Mouse (Mus musculus) cerebellum, adult 18-20 months (tissue): ENCODE measurements around the gene Prpf8.

ENCODE experiments used
- DNase-seq, 2 experiments: peaks; one replicate each; pipeline ENCODE4 v3.0.0; 2021

The Prpf8 gene

DNA sequence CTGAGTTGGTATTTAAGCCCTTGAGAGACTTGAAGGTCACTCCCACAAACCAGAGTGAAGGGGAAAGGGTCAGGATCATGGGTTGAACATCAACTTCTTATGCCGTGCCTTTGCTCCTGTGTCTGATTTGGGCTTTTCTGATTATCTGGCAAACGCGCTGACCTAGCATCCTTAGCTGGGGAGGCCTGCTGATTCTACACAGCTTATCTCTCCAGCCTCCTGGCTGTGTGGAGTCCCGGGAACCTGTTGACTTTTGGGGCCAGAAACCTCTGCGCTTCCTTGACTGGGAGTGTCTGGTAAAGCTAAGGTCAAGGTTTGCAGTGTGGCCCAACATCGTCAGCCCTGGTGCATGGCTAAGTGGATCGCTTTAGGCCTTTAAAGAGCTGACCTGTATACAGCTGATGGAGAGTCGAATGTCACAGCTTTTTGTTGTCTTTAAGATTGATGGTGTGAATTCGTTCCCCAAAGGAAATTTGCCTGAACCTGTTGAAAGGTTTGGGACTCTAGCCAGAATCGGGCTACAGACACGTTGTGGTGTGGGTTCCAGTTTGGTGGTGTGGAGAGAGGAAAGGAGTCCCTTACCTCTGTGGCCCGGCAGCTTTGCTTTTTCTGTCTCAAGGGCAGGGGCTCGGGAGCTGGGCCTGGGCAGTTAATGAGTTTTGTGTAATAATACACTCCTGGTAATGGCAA is 48.6 kb downstream of the Prpf8 start:
- peak; percentile 49 to 53 for DNase-seq

DNA sequence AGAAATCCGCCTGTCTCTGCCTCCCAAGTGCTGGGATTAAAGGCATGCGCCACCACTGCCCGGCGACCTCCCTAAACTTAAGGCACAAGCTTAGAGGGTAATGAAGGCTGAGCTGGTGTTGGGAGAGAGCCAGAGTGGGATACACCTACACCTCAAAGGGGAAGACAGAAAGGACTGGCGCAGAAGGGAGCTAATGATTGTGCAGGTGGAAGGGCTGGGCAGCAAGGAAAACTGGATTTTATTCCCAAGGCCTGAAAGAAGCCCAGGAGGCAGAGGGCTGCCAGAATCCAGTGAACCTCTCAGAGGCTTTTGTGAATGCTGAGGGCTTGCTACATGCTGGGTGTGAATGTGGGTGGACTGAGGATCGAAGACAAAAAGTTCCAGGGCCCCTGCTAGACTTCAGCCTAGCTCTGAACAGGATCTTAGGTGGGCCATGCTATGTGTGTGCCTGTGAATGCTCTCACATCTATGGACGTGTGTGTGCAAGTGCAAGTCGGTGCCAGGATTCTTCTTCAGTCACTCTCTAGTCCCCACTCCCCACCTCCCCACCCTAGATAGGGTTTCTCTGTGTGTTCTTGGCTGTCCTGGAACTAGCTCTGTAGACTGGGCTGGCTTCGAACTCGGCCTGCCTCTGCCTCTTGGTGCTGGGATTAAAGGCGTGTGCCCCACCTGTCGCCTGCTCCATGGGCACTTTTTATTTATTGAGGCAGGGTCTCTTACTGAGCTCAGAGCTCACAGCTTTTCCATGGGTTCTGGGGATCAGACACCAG is 49.8 kb downstream of the Prpf8 start:
- peak in 1 of 2 experiments; percentile 29 for DNase-seq

DNA sequence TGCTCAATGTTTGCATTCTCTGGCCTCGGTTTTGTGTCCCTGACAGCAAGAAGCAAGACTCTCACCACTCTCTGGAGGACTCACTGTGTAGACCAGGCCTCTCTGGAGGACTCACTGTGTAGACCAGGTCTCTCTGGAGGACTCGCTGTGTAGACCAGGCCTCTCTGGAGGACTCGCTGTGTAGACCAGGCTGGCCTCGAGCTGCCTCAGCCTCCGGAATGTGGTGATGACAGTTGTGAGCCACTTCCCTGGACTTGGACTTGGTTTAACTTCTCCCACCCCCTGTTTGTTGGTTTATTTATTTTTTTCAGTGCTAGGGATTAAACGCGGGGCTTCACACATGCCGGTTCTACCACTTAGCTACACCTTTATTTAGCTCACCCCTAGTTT is 50.4 kb downstream of the Prpf8 start:
- DNase-seq = no peak

GRCm38 (mm10) chr11:75537491-75538183 is 51.0 kb downstream of the Prpf8 start:
- DNase-seq = peak; percentile 71 to 72

DNA sequence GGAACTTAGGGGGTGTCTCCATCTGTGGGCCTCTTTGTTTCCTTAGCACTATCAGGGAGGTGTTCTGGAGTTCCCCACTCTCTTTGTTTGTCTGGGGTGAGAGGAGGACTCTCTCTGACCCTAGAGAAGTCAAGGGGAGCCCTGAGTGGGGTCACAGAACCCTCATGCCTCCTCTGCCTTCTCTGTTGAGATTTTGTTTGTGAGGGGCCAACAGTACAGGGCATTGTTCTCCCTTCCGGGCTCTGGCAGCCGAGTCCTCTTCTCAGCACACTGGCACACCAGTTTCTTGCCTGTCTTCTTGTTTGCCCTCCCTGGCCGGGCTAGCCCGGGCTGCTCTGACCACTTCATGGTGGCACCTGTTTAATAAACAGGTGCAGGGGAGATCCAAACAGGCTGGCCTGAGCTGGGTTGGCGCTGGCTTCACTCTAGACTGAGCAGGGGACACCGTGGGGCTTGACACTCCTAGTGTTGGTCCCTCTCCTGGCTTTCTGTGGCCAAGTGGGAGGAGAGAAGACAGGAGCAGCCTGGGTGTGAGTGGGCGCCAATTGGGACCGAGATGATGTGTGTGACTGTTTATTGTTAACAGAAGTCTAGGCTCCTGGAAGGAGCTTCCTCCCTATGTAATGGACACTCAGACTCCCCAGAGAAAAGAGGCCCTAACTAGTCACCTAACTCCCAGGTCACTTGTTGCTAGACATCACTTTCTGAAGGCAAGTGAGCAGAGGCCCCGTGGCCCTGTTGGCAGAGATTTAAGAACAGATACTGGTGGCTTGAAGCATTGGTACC is 51.8 kb downstream of the Prpf8 start:
- peak; percentile 42 to 47 for DNase-seq

DNA sequence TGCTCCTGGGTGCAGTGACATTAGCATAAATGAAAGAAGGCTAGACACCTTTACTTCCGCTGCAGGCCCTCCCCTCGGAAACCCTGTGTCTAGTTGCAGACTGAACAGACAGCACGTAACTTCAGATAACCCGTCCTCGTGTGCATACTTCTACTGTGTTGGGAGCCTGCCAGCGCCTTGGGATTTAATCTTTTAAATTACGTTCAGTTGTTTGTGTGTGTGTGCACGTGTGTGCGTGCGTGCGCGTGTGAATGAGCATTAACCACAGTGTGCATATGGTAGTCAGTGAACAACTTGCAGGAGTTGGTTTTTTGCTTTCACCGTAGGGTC is 52.3 kb downstream of the Prpf8 start:
- peak in 1 of 2 experiments; percentile 49 for DNase-seq

DNA sequence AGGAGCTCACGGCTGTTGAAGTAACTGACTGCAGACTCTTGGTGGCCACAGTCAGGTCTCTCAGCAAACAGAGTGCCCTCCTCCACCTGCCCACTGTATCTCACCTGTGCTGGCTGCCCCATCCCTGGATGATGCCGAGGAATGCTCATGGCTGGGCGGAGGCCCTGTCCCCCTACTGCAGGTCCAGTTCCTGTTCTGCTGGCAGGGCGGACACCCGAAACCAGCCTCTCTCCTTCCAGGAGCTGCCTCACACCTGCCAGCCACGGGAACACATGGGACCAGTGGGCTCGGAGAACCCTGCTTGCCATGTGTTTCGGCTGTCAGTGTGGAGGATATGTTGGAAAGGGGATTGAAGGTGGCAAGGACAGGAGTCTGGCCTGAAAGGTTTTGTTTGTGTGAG is 53.6 kb downstream of the Prpf8 start:
- no peak for DNase-seq

DNA sequence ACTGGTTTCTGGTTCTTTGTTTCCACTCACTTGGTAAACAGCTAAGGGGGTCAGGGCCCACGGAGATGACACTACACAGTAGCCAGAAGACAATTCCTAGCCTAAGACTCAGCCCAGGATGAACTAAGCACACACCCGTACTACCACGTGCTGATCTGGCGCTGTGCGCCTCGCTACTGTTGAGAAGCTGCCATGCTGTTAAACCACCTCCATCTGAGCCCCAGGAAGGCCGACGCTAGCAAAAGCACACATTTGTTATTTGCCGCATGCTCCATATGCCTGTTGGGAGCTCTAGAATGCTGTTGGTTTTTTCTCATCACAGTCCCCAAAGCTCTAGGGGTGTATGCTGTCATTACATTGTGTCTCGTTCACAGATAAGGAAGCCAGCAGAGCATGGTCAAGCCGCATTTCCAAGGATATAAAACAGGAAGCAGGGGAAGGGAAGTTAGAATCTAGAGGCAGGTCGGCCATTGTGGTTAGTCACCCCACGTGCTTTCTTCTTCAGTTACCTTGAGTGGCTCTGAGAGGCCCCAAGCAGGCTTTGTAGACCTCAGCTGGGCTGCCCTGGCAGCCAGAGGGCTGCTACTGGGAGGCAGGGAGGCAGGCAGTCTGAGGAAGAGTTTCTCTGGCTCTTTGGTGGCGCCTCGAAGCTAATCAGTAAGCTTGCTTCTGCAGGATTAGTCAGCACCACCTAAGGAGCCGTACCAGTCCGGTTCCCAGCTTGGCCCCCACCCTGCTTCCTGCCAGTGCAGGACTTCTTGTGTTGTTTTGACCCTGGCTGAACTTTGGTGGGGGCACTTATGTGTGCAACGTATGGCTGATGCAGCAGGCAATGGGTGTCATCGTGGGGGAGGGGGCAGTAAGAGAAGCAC is 54.3 kb downstream of the Prpf8 start:
- peak; percentile 52 to 56 for DNase-seq

DNA sequence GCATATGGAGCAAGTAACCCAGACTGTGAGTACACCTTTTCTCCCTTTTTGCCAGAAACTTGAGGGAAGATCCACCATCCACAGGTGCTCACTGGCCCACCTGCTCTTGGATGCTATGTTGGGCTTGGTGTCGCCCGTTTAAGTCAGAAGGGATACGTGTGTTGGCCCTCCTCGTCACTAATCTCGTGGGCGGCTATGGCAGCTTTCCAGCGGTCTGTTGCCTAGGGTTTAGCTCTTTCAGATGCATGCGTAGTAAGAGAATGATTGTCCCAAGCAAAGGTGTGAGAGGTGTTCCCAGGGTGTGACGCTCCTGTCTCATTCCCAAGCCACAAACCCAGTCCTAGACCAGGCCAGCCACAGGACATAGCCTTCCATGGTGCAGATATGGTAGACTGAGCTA is 58.1 kb downstream of the Prpf8 start:
- DNase-seq = peak; percentile 52 to 62

- no peak for DNase-seq
Observed at GRCm38 (mm10) chr11:75546057-75546456, 59.4 kb downstream of the Prpf8 start.

DNA sequence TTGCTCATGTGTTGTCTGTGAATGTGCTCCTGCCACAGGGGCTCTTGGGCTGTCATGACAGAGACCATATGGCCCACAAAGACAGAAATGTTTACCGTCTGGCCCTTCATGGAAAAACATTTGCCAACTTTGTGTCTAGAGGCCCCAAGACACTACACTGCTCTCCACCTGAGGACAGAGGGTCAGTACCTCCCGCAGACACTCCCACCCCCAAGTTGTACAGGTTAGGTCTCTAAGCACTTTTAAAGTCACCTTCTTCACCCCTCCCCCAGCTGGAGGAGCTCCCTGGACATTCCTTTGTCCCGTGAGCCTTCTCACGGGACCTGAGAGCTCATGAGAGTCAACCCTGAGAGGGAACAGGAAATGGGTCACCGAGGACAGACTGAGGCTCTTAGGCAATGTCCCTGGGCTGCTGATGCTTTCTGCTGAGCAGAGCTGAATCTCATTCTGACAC is 63.1 kb downstream of the Prpf8 start:
- DNase-seq = peak in 1 of 2 experiments; percentile 46

- peak; percentile 18 to 24 for DNase-seq
Observed at GRCm38 (mm10) chr11:75550200-75550946, 63.8 kb downstream of the Prpf8 start.

DNA sequence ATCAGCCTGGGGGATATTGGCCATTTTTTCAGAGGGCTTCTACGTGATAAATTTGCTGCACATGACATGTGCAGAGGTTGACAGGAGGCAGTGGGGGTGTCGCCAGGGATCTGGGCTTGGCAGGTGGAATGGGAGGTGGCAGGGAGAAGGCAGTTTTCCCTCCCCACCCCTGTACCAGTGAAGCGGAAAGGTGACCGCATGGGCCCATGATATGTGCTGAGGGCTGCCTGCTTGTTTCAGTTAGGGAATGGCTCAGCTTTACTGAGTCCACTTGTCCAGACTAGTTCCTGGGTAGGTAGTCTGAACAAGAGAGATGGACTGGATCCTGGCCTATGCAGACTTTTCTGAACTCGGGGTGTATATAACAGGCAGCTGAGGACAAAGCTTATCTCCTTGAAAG is 64.7 kb downstream of the Prpf8 start:
- DNase-seq = peak; percentile 27 to 38

- peak; percentile 82 to 85 for DNase-seq
Observed at GRCm38 (mm10) chr11:75551961-75552441, 65.4 kb downstream of the Prpf8 start.

- DNase-seq = peak; percentile 4 to 28
Observed at GRCm38 (mm10) chr11:75552906-75553482, 66.4 kb downstream of the Prpf8 start.

DNA sequence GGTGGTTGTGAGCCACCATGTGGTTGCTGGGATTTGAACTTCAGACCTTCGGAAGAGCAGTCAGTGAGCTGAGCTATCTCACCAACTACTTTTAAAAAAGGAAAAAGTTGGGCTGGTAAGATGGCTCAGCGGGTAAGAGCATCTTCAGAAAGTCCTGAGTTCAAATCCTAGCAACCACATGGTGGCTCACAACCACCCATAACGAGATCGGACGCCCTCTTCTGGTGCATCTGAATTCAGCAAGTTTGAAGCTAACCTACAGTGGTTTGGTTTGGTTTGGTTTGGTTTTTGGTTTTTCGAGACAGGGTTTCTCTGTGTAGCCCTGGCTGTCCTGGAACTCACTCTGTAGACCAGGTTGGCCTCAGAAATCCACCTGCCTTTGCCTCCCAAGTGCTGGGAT is 69.4 kb downstream of the Prpf8 start:
- DNase-seq = peak in 1 of 2 experiments; percentile 3

DNA sequence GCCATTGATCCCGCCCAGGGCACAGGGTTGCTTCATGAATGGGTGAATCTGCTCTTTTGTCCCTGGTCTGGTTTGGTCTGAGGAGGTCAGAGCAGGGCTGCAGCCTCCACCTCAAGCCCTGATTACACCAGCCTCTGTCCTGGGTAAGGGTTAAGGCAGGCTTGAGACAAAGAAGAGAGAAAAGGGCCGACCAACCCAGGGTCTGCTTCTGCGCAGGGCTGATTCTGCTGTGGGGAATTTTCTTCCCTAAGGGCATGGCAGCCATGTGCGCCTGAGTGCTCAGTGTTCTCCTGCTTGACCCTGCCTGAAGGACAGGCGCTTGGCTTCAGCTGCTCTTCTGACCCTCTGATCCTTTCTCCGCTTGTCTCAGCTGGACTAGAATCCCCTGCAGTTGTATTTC is 70.5 kb downstream of the Prpf8 start:
- peak; percentile 4 to 6 for DNase-seq

DNA sequence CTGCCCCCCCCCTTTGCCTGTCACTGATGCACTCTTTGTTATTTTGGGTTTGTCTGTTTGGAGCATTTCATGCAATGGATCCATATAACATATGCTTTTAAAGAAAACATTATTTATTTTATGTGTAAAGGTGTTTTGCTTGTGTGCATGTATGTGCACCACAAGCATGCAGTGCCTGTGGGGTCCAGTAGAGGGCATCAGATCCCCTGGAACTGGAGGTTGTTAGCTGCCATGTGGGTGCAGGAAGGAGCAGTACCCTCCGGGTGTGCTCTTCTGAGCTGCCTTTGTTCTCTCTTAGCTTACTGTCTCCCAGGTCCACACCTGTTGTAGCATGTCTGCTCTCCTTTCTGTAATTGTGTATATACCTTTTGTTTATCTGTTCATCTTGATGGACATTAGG is 71.5 kb downstream of the Prpf8 start:
- peak in 1 of 2 experiments; percentile 18 for DNase-seq
